Mouse (Mus musculus): Measurements from ENCODE around the gene Zfp382.

DNA sequence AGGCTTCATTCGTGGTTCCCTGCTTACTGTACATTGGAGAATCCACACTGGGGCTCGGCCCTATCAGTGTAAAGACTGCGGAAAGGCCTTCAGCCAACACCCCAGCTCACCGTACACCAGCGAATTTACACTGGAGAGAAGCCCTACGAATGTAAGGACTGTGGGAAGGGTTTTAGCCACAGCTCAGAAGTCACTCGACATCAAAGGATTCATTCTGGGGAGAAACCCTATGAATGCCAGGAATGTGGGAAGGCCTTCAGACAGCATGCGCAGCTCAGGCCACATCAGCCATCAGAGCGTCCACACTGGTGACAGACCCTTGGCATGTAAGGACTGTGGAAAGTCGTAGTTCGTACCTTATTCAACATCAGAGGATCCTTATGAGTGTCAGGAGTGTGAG lies 56.5 kb downstream of the Zfp382 start:
- TF ChIP-seq POLR2A (IDR thresholded peaks at IDR 0.05; ENCODE audit: borderline replicate concordance, control insufficient read depth, low read depth, low read length) (no peak), CTCF (IDR thresholded peaks at IDR 0.05; ENCODE audit: control insufficient read depth, insufficient read depth, low read length) (no peak)
